ENCODE assay signal across 11 mouse cellular contexts in genomic region chr10:128772895-128773294, GRCm38 (mm10). TPM values are rescaled to one million over a fixed set of nuclear protein-coding genes. Genes with fewer than 3 reads are reported as not detected.
A peak's percentile ranks its signal among the peaks of the same experiment; 100 is the strongest.
DNase-seq lines count a peak whose midpoint lies in the region; ATAC-seq and TF ChIP-seq lines count a peak whose summit lies in the region.
"Had no signal": no experiment of that assay in that cellular context is flagged by ENCODE, and none has a peak within 500 bp of the region (broad histone marks: within the 10 kb centered on the region; RNA-seq: fewer than 3 reads in every experiment).

No protein-coding gene starts in this region.

- no peak overlapping the region for H3K4me3 ChIP-seq in liver, adult 2 months (ENCODE audit: insufficient read depth, low read depth, low read length)
- H3K4me3 ChIP-seq: embryonic facial prominence, embryonic 13.5 days had no signal

- TF ChIP-seq POLR2A in liver, adult 2 months (IDR thresholded peaks at IDR 0.05; ENCODE audit: extremely low read depth, insufficient read depth, low read length): no peak

- ATAC-seq in inflammation-experienced regulatory T-cells, adult 6 months: no peak
- ATAC-seq: forebrain, postnatal 0 days had no signal

- peak; percentile 41 for DNase-seq in embryo, embryonic 10 days (ENCODE audit: low spot score)
- no peak for DNase-seq in embryo, embryonic 9.5 days (ENCODE audit: extremely low spot score)
- peak; percentile 51 for DNase-seq in liver, adult 2 months (ENCODE audit: extremely low read depth, low read depth, low spot score)
- DNase-seq in liver: no peak
- peak; percentile 9 for DNase-seq in brain, adult 2 months (ENCODE audit: low read depth, low spot score)
- DNase-seq in naive thymus-derived CD4-positive, alpha-beta T cell, adult 2 months (ENCODE audit: low read depth): peak; percentile 46
- DNase-seq in heart, postnatal 36 days: no peak
- DNase-seq: forebrain, postnatal 0 days had no signal

- no peaks in the 10 kb centered on the region for H3K4me1 ChIP-seq in liver, adult 2 months (ENCODE audit: control insufficient read depth, insufficient read depth, low read length)

- no peak overlapping the region for H3K27ac ChIP-seq in liver, adult 2 months (replicated peaks; ENCODE audit: insufficient read depth, low read depth, low read length)
- H3K27ac ChIP-seq: embryonic facial prominence, embryonic 13.5 days; hindbrain, embryonic 14.5 days had no signal

- TF ChIP-seq CTCF in liver, adult 2 months (IDR thresholded peaks at IDR 0.05; ENCODE audit: low read depth, low read length): peak; percentile 5; the same call in 1 of the 2 replicates

- 78% methylated on average over 2 of the region's 2 CpGs for WGBS in liver, adult 2 months

- H3K79me2 ChIP-seq in liver, adult 2 months (ENCODE audit: control insufficient read depth, insufficient read depth, low read length): no peaks in the 10 kb centered on the region

- H3K9ac ChIP-seq in liver, adult 2 months (ENCODE audit: low read depth, low read length): no peak overlapping the region
- H3K9ac ChIP-seq: embryonic facial prominence, embryonic 13.5 days; forebrain, postnatal 0 days; hindbrain, embryonic 14.5 days had no signal

- no peaks in the 10 kb centered on the region for H3K36me3 ChIP-seq in liver, adult 2 months (ENCODE audit: control insufficient read depth, insufficient read depth, low read length)

- H3K27me3 ChIP-seq in liver, adult 2 months (ENCODE audit: control insufficient read depth, insufficient read depth, low read length): no peaks in the 10 kb centered on the region
- H3K27me3 ChIP-seq: embryonic facial prominence, embryonic 13.5 days had no signal

- intact Hi-C loops in heart, postnatal 36 days (cut with DNase I): loop anchor here (2.0 kb wide), 1 partner anchor 120 kb away; no protein-coding TSS in a partner anchor

RNA-seq across cellular contexts. Expression of gene Mmp19, which starts 17.8 kb away (rescaled TPM):
- 74.3 and 79.8 TPM in 2 replicates for total RNA-seq in liver, adult 2 months (2014; rRNA removed)
- 48.4 and 67.5 TPM in 2 replicates for polyA plus RNA-seq in liver, adult 2 months (2012; rRNA removed)
- under 1 TPM; 0.21 to 0.68 (median 0.22) TPM for polyA plus RNA-seq in inflammation-experienced regulatory T-cells, adult 6 months (2017; shearing (Covaris generic))
- total RNA-seq in heart, postnatal 36 days (2021): 1 to 10 TPM; 3.5 to 4.0 TPM

RNA-seq across cellular contexts. Expression of gene Pym1, which starts 25.2 kb away (rescaled TPM):
- 9.5 and 12.7 TPM in 2 replicates for total RNA-seq in liver, adult 2 months (2014; rRNA removed)
- 15.0 and 15.6 TPM in 2 replicates for polyA plus RNA-seq in liver, adult 2 months (2012; rRNA removed)
- polyA plus RNA-seq in inflammation-experienced regulatory T-cells, adult 6 months (2017; shearing (Covaris generic)): 10 to 100 TPM; 64.5 to 69.6 (median 66.4) TPM
- 1 to 10 TPM; 7.8 to 9.7 TPM for total RNA-seq in heart, postnatal 36 days (2021)

RNA-seq across cellular contexts. Expression of gene Dgka, which starts 28.2 kb away (rescaled TPM):
- total RNA-seq in liver, adult 2 months (2014; rRNA removed): 4.1 and 6.5 TPM in 2 replicates
- polyA plus RNA-seq in liver, adult 2 months (2012; rRNA removed): 7.1 and 7.2 TPM in 2 replicates
- 100 to 1,000 TPM; 184 to 337 (median 319) TPM for polyA plus RNA-seq in inflammation-experienced regulatory T-cells, adult 6 months (2017; shearing (Covaris generic))
- total RNA-seq in heart, postnatal 36 days (2021): 10 to 100 TPM; 11.5 to 12.8 TPM

RNA-seq across cellular contexts. Expression of gene Dnajc14, which starts 31.0 kb away (rescaled TPM):
- total RNA-seq in liver, adult 2 months (2014; rRNA removed): 23.5 and 25.3 TPM in 2 replicates
- polyA plus RNA-seq in liver, adult 2 months (2012; rRNA removed): 9.2 and 9.7 TPM in 2 replicates
- 10 to 100 TPM; 74.6 to 77.3 (median 75.8) TPM for polyA plus RNA-seq in inflammation-experienced regulatory T-cells, adult 6 months (2017; shearing (Covaris generic))
- total RNA-seq in heart, postnatal 36 days (2021): 10 to 100 TPM; 32.8 to 36.4 TPM

RNA-seq across cellular contexts. Expression of gene Tmem198b, which starts 31.3 kb away (rescaled TPM):
- total RNA-seq in liver, adult 2 months (2014; rRNA removed): 1.3 and 1.6 TPM in 2 replicates
- polyA plus RNA-seq in liver, adult 2 months (2012; rRNA removed): 4.5 and 5.7 TPM in 2 replicates
- 1 to 10 TPM; 3.9 to 5.3 (median 5.3) TPM for polyA plus RNA-seq in inflammation-experienced regulatory T-cells, adult 6 months (2017; shearing (Covaris generic))
- 1 to 10 TPM; 6.8 to 7.0 TPM for total RNA-seq in heart, postnatal 36 days (2021)

Comparison
In these comparisons a context has a peak if more than half of its experiments do, and no peak if none do; other contexts are left out.
1. DNase-seq: peak in embryo, embryonic 10 days (single experiment), liver, adult 2 months (single experiment), brain, adult 2 months (single experiment) and naive thymus-derived CD4-positive, alpha-beta T cell, adult 2 months (single experiment); none in embryo, embryonic 9.5 days (single experiment), liver (single experiment) and heart, postnatal 36 days (0 of 2).
2. RNA of gene Mmp19, which starts 17.8 kb away (total RNA-seq): 74.3 to 79.8 TPM in liver, adult 2 months; 3.5 to 4.0 TPM in heart, postnatal 36 days; every median in the first group is over 10 times any median in the second.